Mouse (Mus musculus) heart, embryonic 10.5 days (tissue): Measurements from ENCODE around the gene Cep131. TPM values are rescaled to one million over a fixed set of nuclear protein-coding genes. Genes with fewer than 3 reads are reported as not detected.

Experiments used
- DNase-seq: peaks from one replicate; pipeline ENCODE4 v3.0.0-alpha.2; 2017; ENCODE audit warnings: low spot score
- H3K27ac ChIP-seq: fragments of 300-500 bp; sonication (generic); 2 replicates; pipeline ENCODE4 v1.5.1; 2016; ENCODE audit warnings: mild to moderate bottlenecking
- H3K27me3 ChIP-seq: fragments of 300-500 bp; sonication (generic); 2 replicates; pipeline ENCODE4 v1.6.1; 2016; ENCODE audit warnings: mild to moderate bottlenecking; ENCODE audit not compliant: poor library complexity, insufficient read depth, severe bottlenecking
- H3K36me3 ChIP-seq: fragments of 300-500 bp; sonication (generic); 2 replicates; pipeline ENCODE4 v1.6.1; 2016; ENCODE audit warnings: mild to moderate bottlenecking, moderate library complexity
- H3K4me1 ChIP-seq: fragments of 300-500 bp; sonication (generic); 2 replicates; pipeline ENCODE4 v1.6.1; 2016; ENCODE audit warnings: mild to moderate bottlenecking
- H3K4me3 ChIP-seq: fragments of 300-500 bp; sonication (generic); 2 replicates; pipeline ENCODE4 v1.5.1; 2016; ENCODE audit warnings: mild to moderate bottlenecking, moderate library complexity
- H3K9me3 ChIP-seq: fragments of 300-500 bp; sonication (generic); 2 replicates; pipeline ENCODE4 v1.6.1; 2016; ENCODE audit warnings: mild to moderate bottlenecking, moderate library complexity
- WGBS: fragments of 180-500 bp; shearing (Covaris S2); methylation state at CpG from one replicate; pipeline ENCODE4 v1.1.7; 2016; 5-methylcytosine and 5-hydroxymethylcytosine counted together
- polyA plus RNA-seq: library from polyadenylated mRNA; unstranded; fragments of >200 nt; fragmentation: Nextera tagmentation; extraction: Ambion mirVana; gene quantifications from 2 replicates; pipeline ENCODE4 v1.2.1, GENCODE M21; 2016

The Cep131 gene
- polyA plus RNA-seq, 1 experiment from 2014 or later = 29.0 TPM

DNA sequence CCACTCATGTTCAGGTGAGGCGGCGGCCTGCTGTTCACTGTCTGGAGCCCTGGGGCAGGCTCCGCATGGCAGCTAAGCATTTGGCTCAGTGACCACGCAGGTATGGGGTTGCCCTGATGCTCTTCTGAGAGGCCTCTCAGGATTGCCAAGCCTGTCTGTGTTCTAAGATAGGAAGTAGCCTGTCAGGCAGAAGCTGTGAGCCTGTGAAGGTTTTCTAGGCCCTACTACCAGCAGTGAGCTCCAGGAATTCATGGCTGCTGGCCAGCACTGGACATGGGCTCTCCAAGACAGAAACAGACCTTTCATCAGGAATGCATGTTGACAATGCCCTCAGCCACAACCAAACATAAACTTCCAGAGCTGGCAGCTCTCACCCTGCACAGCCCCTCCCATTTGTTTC is 25.5 kb upstream of the Cep131 start:
- Histone ChIP-seq H3K4me1 (peaks cover 25% of the 10 kb centered on the region), H3K9me3 (no peaks in the 10 kb centered on the region), H3K27ac (peak overlapping the region; percentile 52; the same call in 1 of the 2 replicates), H3K4me3 (no peak overlapping the region), H3K36me3 (peaks cover 76% of the 10 kb centered on the region), H3K27me3 (no peaks in the 10 kb centered on the region)
- no peak for DNase-seq
- WGBS = 63% methylated on average over 4 of the region's 4 CpGs

DNA sequence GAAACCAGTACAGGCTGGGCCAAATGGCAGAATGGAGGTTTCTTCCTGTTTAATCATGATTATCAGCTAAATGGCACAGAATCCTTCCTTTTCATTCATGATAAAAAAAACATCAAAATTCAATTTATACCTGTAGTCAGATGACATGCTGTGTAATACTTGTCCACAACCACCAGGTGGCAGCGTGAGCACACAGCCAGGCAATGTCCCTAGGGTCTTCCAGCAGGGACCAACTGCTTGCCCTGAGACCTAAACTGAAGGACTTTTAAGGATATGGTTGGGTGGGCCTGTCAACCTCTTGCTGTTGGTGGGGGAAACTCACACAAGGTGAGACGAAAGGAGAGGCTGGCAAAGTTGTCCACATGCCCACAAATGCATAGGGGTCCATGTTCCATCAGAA is 24.4 kb upstream of the Cep131 start:
- H3K9me3 ChIP-seq = no peaks in the 10 kb centered on the region
- H3K4me3 ChIP-seq = no peak overlapping the region
- H3K36me3 ChIP-seq = peaks cover 75% of the 10 kb centered on the region
- 4% methylated on average over 2 of the region's 2 CpGs for WGBS
- no peak for DNase-seq
- H3K4me1 ChIP-seq = peaks cover 25% of the 10 kb centered on the region
- H3K27ac ChIP-seq = 0 out of 2 replicates have a peak overlapping the region, but pooled peaks have one; percentile 7
- H3K27me3 ChIP-seq = no peaks in the 10 kb centered on the region

DNA sequence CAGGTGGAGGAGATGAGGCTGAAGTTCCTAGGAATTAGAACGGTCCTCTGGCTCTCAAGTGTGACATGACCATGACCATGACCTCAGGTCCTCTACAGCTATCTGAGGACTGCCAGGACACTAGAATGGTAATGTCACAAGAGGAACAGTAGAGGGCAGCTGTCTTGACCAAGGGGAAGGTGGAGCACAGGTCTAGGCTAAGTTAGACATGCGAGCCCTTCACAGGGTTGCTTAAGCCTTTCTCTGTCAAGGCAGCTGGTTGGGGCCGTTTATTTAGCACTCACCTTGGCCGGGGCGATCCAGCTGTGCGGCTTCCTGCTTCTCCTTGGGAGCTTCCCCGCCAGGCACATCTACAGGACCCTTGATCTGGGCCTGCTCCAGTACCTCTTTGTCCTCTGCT is 23.9 kb upstream of the Cep131 start:
- DNase-seq = no peak
- H3K27ac ChIP-seq = 0 out of 2 replicates have a peak overlapping the region, but pooled peaks have one; percentile 7
- H3K9me3 ChIP-seq = no peaks in the 10 kb centered on the region
- H3K4me3 ChIP-seq = no peak overlapping the region
- no peaks in the 10 kb centered on the region for H3K27me3 ChIP-seq
- peaks cover 25% of the 10 kb centered on the region for H3K4me1 ChIP-seq
- H3K36me3 ChIP-seq = peaks cover 75% of the 10 kb centered on the region
- 62% methylated on average over 7 of the region's 7 CpGs for WGBS

DNA sequence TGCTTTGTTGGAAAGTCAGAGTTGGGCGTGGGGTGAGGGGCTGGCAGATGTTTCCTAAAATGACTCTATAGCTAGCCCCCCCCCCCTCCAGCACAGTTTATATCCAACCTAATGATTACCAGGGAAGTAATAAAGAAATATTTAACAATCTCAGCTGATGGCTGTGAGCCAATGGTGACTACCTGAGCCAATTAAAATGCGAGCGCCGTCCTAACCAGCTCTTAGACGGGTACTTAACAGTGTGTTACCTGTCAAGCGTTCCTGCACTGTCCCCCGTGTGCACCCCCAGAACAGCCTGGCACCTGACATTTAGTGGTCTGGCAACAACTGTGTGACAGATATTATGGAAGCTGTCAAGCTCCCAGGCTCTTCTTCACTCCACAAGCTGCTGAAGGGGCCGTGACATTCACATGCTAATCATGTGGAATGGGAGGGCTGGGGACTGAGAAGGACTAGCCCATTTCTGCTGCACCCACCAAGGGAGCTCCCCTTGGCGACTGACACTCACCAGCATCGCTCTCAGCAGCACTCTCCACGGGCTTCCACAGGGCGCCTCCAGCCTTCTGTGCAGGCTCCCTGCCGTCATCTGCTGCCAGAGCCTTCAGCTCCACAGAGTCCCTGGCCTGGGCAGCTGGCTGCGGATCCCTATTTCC is 23.1 kb upstream of the Cep131 start:
- 76% methylated on average over 14 of the region's 14 CpGs for WGBS
- Histone ChIP-seq H3K9me3 (no peaks in the 10 kb centered on the region), H3K27ac (0 out of 2 replicates have a peak overlapping the region, but pooled peaks have one; percentile 6), H3K27me3 (no peaks in the 10 kb centered on the region), H3K4me1 (peaks cover 25% of the 10 kb centered on the region), H3K36me3 (peaks cover 75% of the 10 kb centered on the region), H3K4me3 (no peak overlapping the region)
- no peak for DNase-seq

DNA sequence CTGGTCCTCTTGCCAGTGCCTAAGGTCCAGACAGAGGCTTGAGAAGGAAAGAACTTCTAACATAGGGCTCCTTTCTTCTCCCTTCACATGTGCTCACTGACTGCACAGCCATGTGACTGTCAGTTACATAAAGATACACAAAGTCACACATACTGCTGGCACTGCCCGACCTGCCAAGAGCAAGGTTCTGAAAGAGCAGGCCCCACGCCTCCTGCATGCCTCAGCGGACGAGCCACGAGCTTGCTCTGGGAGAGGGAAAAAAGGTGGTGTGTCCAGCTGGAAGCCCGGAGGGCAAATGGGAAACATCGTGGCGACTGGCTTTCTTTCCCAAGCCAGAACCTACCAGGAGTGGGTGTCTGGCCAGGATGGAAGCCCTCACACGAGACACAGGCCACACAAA is 21.2 kb upstream of the Cep131 start:
- WGBS = 89% methylated on average over 9 of the region's 9 CpGs
- Histone ChIP-seq H3K27me3 (no peaks in the 10 kb centered on the region), H3K27ac (no peak overlapping the region), H3K9me3 (no peaks in the 10 kb centered on the region), H3K4me1 (peaks cover 24% of the 10 kb centered on the region), H3K36me3 (peaks cover 78% of the 10 kb centered on the region), H3K4me3 (no peak overlapping the region)
- no peak for DNase-seq

DNA sequence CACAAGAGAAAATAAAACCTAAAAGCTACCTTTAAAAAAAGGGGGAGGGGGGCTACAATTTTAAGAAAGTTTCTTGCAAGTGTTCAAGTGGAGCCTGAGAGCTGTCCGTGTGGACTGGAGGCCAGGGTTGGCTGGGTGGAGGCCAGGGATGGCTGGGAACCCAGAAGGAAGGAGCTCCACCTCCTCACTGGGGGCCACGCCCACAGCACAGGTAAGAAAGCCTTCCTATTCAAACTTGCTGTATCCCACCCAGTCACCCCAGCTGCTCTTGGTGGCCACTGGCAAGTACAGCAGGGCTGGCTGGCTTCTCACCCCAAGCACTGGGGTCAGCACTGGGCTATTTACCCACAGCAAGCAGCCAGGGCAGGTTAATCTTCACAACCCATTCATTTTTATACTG is 20.4 kb upstream of the Cep131 start:
- H3K9me3 ChIP-seq = no peaks in the 10 kb centered on the region
- H3K27ac ChIP-seq = no peak overlapping the region
- H3K4me3 ChIP-seq = no peak overlapping the region
- no peaks in the 10 kb centered on the region for H3K27me3 ChIP-seq
- WGBS = 79% methylated on average over 2 of the region's 2 CpGs
- peaks cover 72% of the 10 kb centered on the region for H3K36me3 ChIP-seq
- no peak for DNase-seq
- H3K4me1 ChIP-seq = peaks cover 16% of the 10 kb centered on the region

DNA sequence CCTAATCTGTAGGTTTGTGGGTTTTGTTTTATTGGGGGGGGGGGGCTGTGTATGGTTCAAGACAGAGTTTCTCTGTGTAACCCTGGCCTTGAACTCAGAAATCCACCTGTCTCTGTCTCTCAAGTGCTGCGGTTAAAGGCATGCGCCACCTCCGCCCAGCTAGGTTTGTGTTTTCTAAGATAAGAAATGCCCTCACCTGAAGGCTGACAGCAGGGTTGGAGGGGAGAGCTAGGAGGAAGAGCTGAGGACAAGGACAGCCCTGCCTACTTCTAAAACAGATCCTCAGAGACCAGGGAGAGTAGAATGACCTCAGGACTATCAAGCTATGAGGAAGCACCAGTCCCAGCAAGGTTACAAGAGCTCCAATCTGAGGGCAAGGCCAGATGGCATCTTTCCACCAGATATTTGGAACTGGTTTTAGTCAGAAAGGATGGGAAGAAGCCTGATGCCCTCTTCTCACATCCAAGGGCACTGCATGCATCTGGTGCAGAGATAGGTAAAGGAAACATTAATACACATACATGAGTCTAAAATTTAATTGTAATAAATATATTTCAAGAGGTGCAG is 16.9 kb upstream of the Cep131 start:
- H3K27me3 ChIP-seq = no peaks in the 10 kb centered on the region
- peak overlapping the region; percentile 60; the same call in 1 of the 2 replicates for H3K27ac ChIP-seq
- DNase-seq = no peak
- 83% methylated on average over 3 of the region's 3 CpGs for WGBS
- no peaks in the 10 kb centered on the region for H3K9me3 ChIP-seq
- peaks cover 61% of the 10 kb centered on the region for H3K36me3 ChIP-seq
- H3K4me3 ChIP-seq = no peak overlapping the region
- peaks cover 24% of the 10 kb centered on the region for H3K4me1 ChIP-seq

DNA sequence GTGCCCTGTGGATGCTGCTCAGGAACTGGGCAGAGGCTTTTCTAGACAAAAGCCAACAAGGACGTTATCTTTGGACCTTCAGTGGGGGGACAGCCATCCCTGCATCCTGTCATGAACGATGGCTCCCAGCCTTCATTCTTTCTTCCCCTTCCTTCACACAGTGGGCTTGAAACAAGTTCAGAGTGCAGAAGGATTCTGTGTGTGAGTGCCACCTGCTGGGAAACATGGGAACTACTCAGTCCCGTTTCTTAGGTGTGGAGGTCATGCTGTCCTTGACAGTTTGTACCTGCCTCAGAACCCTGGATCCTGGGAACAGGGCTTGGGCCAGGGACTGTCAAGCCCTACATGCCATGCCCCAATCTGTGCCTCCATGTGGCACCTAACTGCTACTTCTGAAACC is 14.4 kb upstream of the Cep131 start:
- Histone ChIP-seq H3K36me3 (peaks cover 48% of the 10 kb centered on the region), H3K27me3 (no peaks in the 10 kb centered on the region), H3K4me3 (no peak overlapping the region), H3K27ac (peak overlapping the region; percentile 77), H3K4me1 (peaks cover 35% of the 10 kb centered on the region), H3K9me3 (no peaks in the 10 kb centered on the region)
- DNase-seq = peak; percentile 92
- WGBS = 10% methylated on average over 3 of the region's 3 CpGs

DNA sequence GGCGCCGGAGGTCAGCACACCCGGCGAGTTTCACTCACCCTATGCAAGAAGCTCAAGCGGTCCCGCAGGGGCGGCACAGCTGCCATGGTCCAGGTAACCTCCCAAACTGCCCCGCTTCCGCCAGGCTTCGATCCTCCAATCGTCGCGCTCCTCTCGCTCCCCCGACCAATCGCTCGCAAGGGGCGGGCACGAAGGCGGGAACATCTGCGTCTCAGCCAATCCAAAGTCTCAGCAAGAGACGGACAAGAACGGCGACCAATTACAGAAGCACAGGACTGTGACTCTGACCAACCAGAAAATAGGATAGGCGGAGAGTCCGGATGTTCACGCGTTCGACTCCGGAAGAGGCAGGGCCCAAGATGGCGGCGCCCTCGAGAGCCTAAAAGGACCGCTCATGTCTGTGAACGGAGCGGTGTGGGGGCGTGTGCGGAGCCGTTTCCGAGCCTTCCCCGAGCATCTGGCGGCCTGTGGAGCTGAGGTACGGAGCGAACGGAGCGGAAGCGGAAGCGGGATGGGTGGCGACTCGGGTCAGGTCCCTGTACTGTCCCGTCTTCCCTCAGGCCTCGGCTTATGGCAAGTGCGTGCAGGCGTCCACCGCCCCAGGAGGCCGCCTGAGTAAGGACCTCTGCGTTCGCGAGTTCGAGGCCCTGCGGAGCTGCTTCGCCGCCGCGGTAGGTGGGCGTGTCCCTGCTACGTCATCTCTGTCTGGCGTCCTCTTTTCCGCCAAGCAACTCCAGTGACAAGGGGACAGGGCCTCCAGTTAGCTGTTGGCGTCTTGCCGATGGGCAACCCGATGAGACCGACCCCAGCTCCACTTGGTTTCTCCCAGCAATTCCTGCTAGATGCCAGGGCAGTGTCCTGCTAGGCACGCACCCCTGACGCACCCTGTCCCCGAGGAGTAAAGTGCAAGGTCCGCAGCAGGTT is 12.2 kb upstream of the Cep131 start, which contains the start of the genes Tepsin and Ndufaf8:
TSS of gene Tepsin (minus strand) at position 144 of the 924 bp plus-strand sequence.
TSS of gene Ndufaf8 (plus strand) at position 341 of the 924 bp plus-strand sequence.
- Histone ChIP-seq H3K4me3 (peak within 1 kb of the TSS; percentile 92), H3K27ac (peak within 1 kb of the TSS; percentile 95), H3K27me3 (no peaks in the 10 kb centered on the region), H3K9me3 (no peaks in the 10 kb centered on the region), H3K36me3 (peaks cover 48% of the 10 kb centered on the region), H3K4me1 (peaks cover 31% of the 10 kb centered on the region)
- peak; percentile 99 for DNase-seq
- WGBS = under 1% methylated on average over 77 of the region's 77 CpGs

DNA sequence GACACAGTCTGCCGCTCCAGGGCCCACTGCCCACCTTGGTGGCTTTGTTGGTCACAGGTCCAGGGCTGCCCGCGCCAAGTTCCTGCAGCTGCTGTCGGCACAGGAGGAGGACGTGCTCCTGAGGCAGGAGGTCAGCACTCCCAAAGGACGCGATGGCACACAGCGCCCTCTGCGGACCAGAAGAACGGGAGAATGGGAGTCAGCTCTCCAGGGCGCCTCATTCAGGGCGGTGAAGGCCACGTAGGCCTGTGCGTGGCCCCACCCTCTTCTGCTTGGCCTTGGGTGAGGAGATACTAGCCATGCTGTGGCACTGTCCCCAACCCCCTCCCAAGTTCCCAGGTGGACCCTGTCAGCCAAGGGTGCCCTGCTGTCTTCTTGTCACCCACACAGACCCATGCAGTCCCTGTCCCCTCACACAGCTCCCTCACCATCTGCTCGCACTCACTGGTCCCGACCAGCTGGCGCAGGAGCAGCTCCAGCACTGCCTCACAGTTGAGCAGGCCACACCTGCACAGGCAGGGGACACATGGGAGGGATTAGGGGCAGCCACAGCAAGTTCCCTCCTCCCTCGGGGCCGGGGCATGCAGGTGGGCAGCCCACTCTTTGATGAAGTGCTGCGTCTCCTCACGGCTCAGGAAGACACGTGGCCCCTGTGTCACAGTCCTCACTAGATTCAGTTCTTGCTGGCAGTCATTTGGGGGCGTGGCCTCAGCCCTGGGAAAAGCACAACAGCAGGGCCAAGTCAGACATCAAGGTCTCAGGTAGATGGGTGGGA is 6.4 kb upstream of the Cep131 start:
- no peaks in the 10 kb centered on the region for H3K27me3 ChIP-seq
- no peak for DNase-seq
- peaks cover 13% of the 10 kb centered on the region for H3K4me1 ChIP-seq
- H3K36me3 ChIP-seq = peaks cover 67% of the 10 kb centered on the region
- 81% methylated on average over 23 of the region's 23 CpGs for WGBS
- no peaks in the 10 kb centered on the region for H3K9me3 ChIP-seq
- no peak overlapping the region for H3K27ac ChIP-seq
- no peak overlapping the region for H3K4me3 ChIP-seq

DNA sequence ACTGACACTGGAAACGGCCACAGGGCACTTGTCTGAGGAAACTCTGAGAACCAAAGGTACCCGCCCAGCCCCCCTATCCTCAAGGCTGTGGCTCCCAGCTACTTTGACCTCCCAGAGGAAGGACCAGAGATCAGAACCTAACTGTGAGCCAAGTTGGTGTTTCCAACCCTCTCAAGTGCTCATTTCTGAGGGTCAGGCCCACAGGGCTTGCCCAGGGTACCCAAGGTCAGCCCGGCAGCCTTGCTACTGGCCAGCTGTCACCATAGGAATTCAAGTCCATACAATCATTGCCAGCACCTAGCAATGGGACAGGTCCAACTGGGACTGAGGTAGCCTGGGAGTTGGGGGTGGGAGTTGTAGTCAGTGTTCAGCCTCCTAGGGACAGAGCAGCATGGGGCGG is 4.0 kb upstream of the Cep131 start:
- Histone ChIP-seq H3K36me3 (peaks cover 55% of the 10 kb centered on the region), H3K4me1 (peaks cover 20% of the 10 kb centered on the region)
- 90% methylated on average over 4 of the region's 4 CpGs for WGBS

DNA sequence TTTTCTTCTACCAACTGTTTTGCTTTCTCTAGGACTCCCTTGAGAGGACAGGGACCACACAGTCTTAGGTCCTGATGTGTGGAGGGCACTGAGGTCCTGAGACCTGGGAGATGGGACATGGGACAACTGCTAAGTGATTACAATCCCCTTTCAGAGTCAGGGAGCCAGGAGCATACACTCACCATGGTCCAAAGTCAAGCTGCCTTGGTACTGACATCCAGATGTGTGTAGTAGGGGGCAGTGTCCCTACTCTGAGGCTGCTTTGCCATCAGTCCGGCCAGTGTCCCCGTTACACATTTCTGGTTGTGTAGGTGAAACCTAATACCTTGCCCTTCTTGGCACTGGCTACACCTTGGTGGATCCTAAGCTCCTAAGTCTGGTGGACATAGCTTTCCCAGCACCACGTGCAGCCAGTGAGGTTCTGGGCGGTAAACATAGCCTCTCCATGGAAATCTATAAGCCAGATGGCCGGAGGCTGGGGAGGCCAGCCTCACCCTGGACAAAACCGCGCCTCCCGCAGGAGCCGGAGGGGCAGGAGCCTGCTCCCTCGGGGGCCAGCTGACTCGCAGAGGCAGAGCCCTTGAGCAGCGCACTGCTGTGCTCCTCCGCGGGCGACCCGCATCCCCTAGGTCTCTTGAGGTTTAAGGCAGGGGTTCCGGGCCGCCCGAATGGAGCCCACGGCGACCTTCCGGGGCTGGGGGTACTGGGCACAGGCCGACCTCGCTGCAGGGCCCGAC is 568 bp downstream of the Cep131 start:
- Histone ChIP-seq H3K27me3 (no peaks in the 10 kb centered on the region), H3K9me3 (no peaks in the 10 kb centered on the region), H3K36me3 (peaks cover 37% of the 10 kb centered on the region), H3K4me3 (peak overlapping the region; percentile 91), H3K4me1 (peaks cover 34% of the 10 kb centered on the region), H3K27ac (peak overlapping the region; percentile 94)
- no peak for DNase-seq
- under 1% methylated on average over 25 of the region's 25 CpGs for WGBS

More for the DNA sequence above, 4.0 kb upstream of the Cep131 start:
- H3K9me3 ChIP-seq = no peaks in the 10 kb centered on the region
- H3K27me3 ChIP-seq = no peaks in the 10 kb centered on the region
- H3K4me3 ChIP-seq = no peak overlapping the region
- no peak for DNase-seq
- no peak overlapping the region for H3K27ac ChIP-seq
